Mouse (Mus musculus): ENCODE results near the gene Gm3696.
"Not testable (repeated sequence)": the region's sequence is repeated elsewhere in the genome, so short reads cannot be mapped to it uniquely, and the experiment has no call there.

The Gm3696 gene

GRCm38 (mm10) chr14:7100521-7100920, at the start of gene Gm3696:
TSS of gene Gm3696 (minus strand) at chr14:7100621.
- DNase-seq (ENCODE audit: low spot score in 2 of 2) = not testable (repeated sequence)

DNA sequence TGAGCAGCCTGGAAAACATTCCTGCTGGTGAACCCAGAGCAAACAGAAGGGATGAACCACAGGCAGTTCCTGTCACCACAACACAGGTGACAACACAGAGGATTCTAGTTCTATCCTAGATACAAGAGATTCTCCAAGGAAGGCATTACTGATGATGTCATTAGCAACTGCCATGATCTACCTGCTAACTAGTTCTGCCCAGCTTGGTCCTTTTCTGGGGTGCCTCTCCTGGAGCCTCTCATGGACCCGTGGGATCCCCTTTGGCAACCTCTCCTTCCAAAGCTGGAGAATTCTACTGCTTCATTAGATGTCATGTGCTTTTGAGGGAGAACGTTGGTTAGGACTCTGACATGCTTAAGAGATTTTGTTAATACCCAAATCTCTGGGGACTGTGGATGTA, 24.9 kb upstream of the Gm3696 start, which contains the start of gene Gm6676:
Gene Gm6676 (minus strand): TSS at position 101 of the 400 bp plus-strand sequence.
- not testable (repeated sequence) for DNase-seq (ENCODE audit: low spot score in 2 of 2)

- not testable (repeated sequence) for DNase-seq (ENCODE audit: low spot score in 2 of 2)
These were observed 4.8 kb upstream of the Gm3696 start for GRCm38 (mm10) chr14:7105124-7105802.

DNA sequence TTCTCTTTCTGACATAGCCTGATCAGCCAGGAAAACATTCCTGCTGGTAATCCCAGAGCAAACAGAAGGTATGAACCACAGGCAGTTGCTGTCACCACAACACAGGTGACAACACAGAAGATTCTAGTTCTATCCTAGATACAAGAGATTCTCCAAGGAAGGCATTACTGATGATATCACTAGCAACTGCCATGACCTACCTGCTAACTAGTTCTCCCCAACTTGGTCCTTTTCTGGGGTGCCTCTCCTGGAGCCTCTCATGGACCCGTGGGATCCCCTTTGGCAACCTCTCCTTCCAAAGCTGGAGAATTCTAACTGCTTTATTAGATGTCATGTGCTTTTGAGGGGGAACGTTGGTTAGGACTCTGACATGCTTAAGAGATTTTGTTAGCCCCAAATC, 55.6 kb downstream of the Gm3696 start, which contains the start of gene Gm3685:
Gene Gm3685 (minus strand): TSS at position 101 of the 400 bp plus-strand sequence.
- not testable (repeated sequence) for DNase-seq (ENCODE audit: low spot score in 2 of 2)
